Mouse (Mus musculus): ENCODE measurements around the gene Twist2. TPM values are rescaled to one million over a fixed set of nuclear protein-coding genes. Genes with fewer than 3 reads are reported as not detected.

Twist2 gene
- polyA plus RNA-seq, 1 experiment from 2014 or later: 65.0 TPM

DNA sequence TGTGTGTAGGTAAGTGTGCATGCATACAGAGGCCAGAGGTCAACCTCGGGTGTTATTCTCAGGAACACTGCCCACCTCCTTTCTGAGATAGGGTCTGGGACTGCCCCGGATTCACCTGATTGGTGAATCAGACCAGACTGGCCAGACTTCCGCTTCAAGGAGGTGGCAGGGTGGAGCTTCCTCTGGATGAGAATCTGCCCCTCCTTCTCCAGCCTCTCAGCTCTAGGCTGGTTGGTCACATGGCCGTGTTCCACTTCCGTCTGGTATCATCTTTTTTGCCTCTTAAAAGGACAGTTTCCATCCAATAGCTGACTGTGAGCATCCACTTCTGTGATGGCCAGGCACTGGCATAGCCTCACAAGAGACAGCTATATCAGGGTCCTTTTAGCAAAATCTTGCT, 24.3 kb upstream of the Twist2 start:
- Histone ChIP-seq H3K4me2 (replicated peaks) (no peak overlapping the region), H3K9ac (no peak overlapping the region), H3K27me3 (no peaks in the 10 kb centered on the region; the same call in 1 of the 2 replicates), H3K9me3 (no peaks in the 10 kb centered on the region), H3K4me1 (0 out of 2 replicates have a peak, but pooled peaks cover 4% of the 10 kb centered on the region), H3K27ac (no peak overlapping the region), H3K36me3 (no peaks in the 10 kb centered on the region), H3K4me3 (no peak overlapping the region)
- 72% methylated on average over 5 of the region's 5 CpGs for WGBS
- no peak for ATAC-seq (ENCODE audit: insufficient number of reproducible peaks, insufficient read depth, low FRiP score, low TSS enrichment)

DNA sequence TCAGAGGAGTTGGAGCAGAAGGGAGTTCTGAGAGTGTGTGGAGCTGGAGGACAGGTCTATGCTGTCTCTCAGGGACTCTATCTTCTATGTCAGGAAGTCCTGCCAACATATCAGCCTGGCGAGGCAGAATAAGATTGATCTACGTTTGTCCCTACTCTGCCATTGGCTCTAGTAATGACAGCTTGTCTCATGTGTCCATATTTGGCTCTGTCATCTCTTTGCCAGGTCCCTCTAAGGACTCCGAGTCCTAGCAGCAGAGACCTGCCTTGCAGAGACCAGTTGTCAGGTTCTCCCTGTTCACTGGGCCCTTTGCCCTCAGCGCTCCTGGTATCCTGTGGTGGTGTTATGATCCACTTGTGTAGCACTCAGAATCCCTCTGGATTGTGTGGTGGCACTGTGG, 21.4 kb upstream of the Twist2 start:
- no peak for ATAC-seq (ENCODE audit: insufficient number of reproducible peaks, insufficient read depth, low FRiP score, low TSS enrichment)
- Histone ChIP-seq H3K27me3 (no peaks in the 10 kb centered on the region; the same call in 1 of the 2 replicates), H3K9ac (no peak overlapping the region), H3K27ac (no peak overlapping the region), H3K4me3 (no peak overlapping the region), H3K4me2 (replicated peaks) (no peak overlapping the region), H3K36me3 (no peaks in the 10 kb centered on the region), H3K9me3 (no peaks in the 10 kb centered on the region), H3K4me1 (no peaks in the 10 kb centered on the region)
- WGBS: 82% methylated on average over 4 of the region's 4 CpGs

DNA sequence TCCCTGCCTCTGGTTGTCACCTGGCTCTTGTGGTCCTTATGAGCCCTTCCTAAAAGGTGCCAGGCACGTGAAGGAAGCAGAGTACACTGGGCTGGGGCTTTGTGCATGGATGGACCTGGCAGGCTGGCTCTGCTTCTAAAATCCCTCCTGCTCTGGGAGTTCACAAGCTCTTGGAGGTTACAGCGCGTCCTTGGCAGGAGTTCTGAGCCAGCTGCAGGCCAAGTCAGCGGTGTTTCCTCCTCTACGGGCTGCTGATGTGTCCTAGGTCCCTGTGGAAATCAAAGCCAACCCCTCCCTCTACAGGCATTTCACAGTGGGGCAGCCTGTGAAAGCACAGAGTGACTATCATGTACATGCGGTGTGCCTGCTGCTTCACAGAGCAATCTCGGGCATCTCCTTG, 20.1 kb upstream of the Twist2 start:
- WGBS: 80% methylated on average over 7 of the region's 7 CpGs
- H3K4me3 ChIP-seq: no peak overlapping the region
- no peak overlapping the region for H3K27ac ChIP-seq
- H3K36me3 ChIP-seq: no peaks in the 10 kb centered on the region
- H3K4me2 ChIP-seq (replicated peaks): no peak overlapping the region
- no peaks in the 10 kb centered on the region for H3K9me3 ChIP-seq
- H3K4me1 ChIP-seq: no peaks in the 10 kb centered on the region
- no peak for ATAC-seq (ENCODE audit: insufficient number of reproducible peaks, insufficient read depth, low FRiP score, low TSS enrichment)
- no peaks in the 10 kb centered on the region; the same call in 1 of the 2 replicates for H3K27me3 ChIP-seq
- no peak overlapping the region for H3K9ac ChIP-seq

DNA sequence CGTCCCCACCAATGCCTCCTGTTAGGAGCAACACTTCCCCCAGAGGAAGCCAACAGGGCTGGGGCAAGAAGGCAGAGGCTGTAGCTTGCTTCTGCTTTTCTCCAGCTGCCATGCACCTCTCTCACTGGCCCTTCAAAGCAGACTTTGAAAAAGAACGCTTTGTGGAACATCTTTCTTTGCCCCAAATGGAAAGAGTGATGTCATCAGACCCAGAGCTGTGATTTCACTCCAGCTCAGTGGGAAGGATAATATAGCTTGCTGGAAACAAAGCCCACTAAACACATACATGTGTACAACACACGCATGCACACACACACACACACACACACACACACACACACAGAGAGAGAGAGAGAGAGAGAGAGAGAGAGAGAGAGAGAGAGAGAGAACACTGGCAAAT, 17.1 kb upstream of the Twist2 start:
- H3K4me3 ChIP-seq: no peak overlapping the region
- no peak overlapping the region for H3K9ac ChIP-seq
- H3K36me3 ChIP-seq: no peaks in the 10 kb centered on the region
- no peak overlapping the region for H3K4me2 ChIP-seq (replicated peaks)
- H3K27me3 ChIP-seq: no peaks in the 10 kb centered on the region; the same call in 1 of the 2 replicates
- H3K9me3 ChIP-seq: no peaks in the 10 kb centered on the region
- H3K4me1 ChIP-seq: no peaks in the 10 kb centered on the region
- no peak for ATAC-seq (ENCODE audit: insufficient number of reproducible peaks, insufficient read depth, low FRiP score, low TSS enrichment)
- H3K27ac ChIP-seq: no peak overlapping the region
- WGBS: 79% methylated on average over 3 of the region's 3 CpGs

DNA sequence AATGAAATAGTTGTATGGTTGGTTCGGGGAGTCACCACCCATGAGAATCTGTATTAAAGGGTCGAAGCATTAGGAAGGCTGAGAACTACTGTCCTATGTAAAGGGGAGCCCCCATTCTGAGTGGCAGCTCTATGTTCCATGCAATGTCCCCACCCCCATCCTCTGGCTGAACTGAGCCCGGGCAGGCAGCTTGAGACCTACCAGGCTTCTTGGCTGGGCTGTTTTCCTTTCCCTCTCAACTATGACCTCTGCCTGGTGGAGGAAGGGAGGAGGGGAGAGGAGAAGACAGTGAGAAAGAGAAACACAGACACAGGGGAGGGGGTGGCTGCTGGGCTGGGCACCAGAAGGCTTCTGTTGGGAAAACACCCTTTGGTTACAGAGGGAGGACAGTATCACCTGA, 1.9 kb upstream of the Twist2 start:
- no peak overlapping the region for H3K9ac ChIP-seq
- no peaks in the 10 kb centered on the region for H3K36me3 ChIP-seq
- H3K27ac ChIP-seq: no peak overlapping the region
- H3K4me1 ChIP-seq: peaks cover 27% of the 10 kb centered on the region
- ATAC-seq (ENCODE audit: insufficient number of reproducible peaks, insufficient read depth, low FRiP score, low TSS enrichment): no peak; the same call in 1 of the 2 replicates
- H3K9me3 ChIP-seq: no peaks in the 10 kb centered on the region
- no peak overlapping the region for H3K4me3 ChIP-seq
- peak overlapping the region; percentile 88 for H3K4me2 ChIP-seq (replicated peaks)
- WGBS: 50% methylated on average over 3 of the region's 3 CpGs
- H3K27me3 ChIP-seq: peaks cover 34% of the 10 kb centered on the region

DNA sequence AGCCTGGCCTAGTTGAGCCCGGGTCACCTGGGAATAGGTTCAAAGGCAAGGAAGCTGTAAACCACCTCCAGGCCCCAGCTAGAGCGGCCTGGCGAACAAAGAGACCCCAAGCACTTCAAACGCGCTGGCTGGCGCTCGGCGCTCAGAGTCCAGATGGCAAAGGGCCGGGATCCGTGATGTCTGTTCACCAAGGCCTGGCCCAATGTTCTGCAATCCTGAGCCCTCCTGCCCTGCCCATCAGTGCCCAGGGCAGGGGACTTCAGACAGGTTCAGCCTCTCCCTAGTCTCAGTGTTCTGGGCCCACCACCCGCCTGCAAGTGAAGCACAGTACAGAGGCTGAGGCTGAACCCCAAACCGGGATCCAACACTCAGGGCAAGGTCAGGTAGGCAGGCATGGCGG, 913 bp upstream of the Twist2 start:
- 18% methylated on average over 13 of the region's 13 CpGs for WGBS
- Histone ChIP-seq H3K9ac (peak overlapping the region; percentile 72), H3K4me1 (peaks cover 29% of the 10 kb centered on the region), H3K4me3 (peak overlapping the region; percentile 59), H3K9me3 (no peaks in the 10 kb centered on the region), H3K27ac (peak overlapping the region; percentile 96), H3K27me3 (peaks cover 34% of the 10 kb centered on the region), H3K36me3 (no peaks in the 10 kb centered on the region), H3K4me2 (replicated peaks) (peak overlapping the region; percentile 88)
- ATAC-seq (ENCODE audit: insufficient number of reproducible peaks, insufficient read depth, low FRiP score, low TSS enrichment): no peak

DNA sequence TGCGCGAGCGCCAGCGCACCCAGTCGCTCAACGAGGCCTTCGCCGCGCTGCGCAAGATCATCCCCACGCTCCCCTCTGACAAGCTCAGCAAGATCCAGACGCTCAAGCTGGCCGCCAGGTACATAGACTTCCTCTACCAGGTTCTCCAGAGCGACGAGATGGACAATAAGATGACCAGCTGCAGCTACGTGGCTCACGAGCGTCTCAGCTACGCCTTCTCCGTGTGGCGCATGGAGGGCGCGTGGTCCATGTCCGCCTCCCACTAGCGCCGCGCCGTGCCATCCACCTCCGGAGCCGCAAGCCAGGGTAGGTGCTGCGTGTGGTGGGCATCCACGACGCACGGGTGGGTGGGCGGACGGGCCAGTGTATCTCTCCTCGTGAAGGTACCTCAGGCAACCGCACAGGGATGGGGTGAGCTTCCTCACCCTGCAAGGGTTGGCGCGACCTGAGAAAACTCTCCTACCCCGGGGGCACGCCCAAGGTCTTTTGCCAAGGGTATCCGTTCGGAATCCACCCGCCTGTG, 644 bp downstream of the Twist2 start:
- peak overlapping the region; percentile 59 for H3K4me3 ChIP-seq
- H3K9me3 ChIP-seq: no peaks in the 10 kb centered on the region
- peak overlapping the region; percentile 96 for H3K27ac ChIP-seq
- H3K36me3 ChIP-seq: no peaks in the 10 kb centered on the region
- peak overlapping the region; percentile 88 for H3K4me2 ChIP-seq (replicated peaks)
- H3K27me3 ChIP-seq: peaks cover 34% of the 10 kb centered on the region
- 1% methylated on average over 45 of the region's 45 CpGs for WGBS
- H3K9ac ChIP-seq: peak overlapping the region; percentile 72
- peaks cover 33% of the 10 kb centered on the region for H3K4me1 ChIP-seq
- ATAC-seq (ENCODE audit: insufficient number of reproducible peaks, insufficient read depth, low FRiP score, low TSS enrichment): 0 out of 2 replicates have a peak, but pooled peaks have one; percentile 23

DNA sequence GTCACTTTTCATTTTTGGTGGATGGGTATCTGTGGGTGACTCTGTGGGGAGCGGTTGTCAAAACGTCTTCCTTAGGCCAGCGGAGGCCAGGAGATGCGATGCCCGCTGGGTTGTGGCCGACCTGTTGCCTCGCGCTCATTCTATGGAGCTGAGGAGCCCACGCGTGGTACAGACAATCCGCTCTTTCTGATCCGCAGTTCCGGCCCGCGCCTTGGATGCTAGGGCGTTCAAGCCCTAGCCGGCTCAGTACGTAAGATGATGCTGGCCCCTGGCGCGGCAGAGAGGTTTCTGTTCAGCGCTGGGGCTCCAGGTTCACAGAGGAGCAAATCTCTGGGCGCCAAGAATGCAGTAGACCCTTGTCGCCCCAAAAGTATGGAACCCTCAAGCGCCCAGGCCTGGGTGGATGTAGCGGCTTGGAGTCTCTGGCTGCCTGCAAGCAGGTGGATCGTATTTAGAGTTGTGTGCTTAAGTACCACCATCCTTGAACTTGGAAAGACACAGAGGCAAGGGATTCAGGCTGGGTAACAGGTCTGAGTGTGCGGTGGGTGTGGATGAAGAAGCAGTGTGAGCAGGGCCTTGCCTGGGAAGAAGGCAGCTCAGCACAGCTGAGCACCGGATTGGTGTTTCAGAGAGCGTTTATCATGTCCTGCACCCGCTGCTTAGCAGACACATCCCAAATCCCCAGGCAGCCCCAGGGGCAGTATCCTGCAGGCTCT, 1.3 kb downstream of the Twist2 start:
- no peak for ATAC-seq (ENCODE audit: insufficient number of reproducible peaks, insufficient read depth, low FRiP score, low TSS enrichment)
- Histone ChIP-seq H3K9ac (peak overlapping the region; percentile 72), H3K4me3 (peak overlapping the region; percentile 59), H3K36me3 (no peaks in the 10 kb centered on the region), H3K27me3 (peaks cover 34% of the 10 kb centered on the region), H3K9me3 (no peaks in the 10 kb centered on the region), H3K4me2 (replicated peaks) (peak overlapping the region; percentile 88), H3K4me1 (peaks cover 35% of the 10 kb centered on the region), H3K27ac (peak overlapping the region; percentile 96)
- 5% methylated on average over 30 of the region's 30 CpGs for WGBS

DNA sequence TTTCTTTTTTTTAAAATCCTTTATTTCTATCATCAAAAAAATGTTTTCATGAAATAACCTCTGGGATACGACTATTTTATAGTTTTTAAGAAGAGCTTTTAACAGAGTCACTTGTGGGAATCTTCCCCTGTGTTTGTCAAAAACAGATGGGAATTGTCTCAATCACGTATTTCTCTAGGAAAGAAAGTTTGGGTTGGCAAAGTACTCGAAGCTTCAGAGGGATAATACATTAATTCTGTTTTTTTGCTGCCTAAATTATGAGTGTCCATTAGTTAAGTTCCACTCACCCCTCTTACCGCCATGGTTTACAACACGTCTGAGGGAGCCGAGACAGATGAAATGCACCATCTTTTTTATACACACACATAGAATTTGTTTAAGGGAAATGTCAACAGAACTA, 2.2 kb downstream of the Twist2 start:
- Histone ChIP-seq H3K4me2 (replicated peaks) (peak overlapping the region; percentile 88), H3K36me3 (no peaks in the 10 kb centered on the region), H3K27ac (no peak overlapping the region), H3K4me3 (peak overlapping the region; percentile 36), H3K9ac (no peak overlapping the region), H3K27me3 (peaks cover 34% of the 10 kb centered on the region), H3K9me3 (no peaks in the 10 kb centered on the region), H3K4me1 (peaks cover 35% of the 10 kb centered on the region)
- ATAC-seq (ENCODE audit: insufficient number of reproducible peaks, insufficient read depth, low FRiP score, low TSS enrichment): no peak
- 37% methylated on average over 6 of the region's 6 CpGs for WGBS

DNA sequence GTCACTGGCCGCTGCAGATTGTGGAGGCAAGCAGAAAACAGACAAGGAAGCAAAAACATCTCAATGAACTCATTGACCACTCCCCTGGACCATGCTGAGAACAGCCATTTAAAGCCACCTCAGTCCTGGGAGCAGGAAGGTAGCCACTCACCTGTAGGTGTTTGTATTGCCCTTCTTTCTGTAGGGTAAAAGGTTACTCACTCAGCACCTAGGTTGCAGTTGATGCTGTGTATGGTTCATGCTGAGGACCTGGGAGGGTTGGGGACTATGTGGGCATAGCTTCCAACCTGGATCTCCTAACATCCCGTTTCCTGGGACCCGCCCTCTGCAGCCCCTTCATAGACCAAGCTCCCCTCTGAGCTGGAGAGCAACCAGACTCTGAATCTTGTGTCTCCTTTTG, 14.8 kb downstream of the Twist2 start:
- Histone ChIP-seq H3K4me2 (replicated peaks) (no peak overlapping the region), H3K36me3 (peaks cover 2% of the 10 kb centered on the region; the same call in 1 of the 2 replicates), H3K27ac (no peak overlapping the region), H3K4me3 (no peak overlapping the region), H3K9ac (no peak overlapping the region), H3K9me3 (no peaks in the 10 kb centered on the region), H3K27me3 (no peaks in the 10 kb centered on the region), H3K4me1 (peaks cover 15% of the 10 kb centered on the region)
- no peak for ATAC-seq (ENCODE audit: insufficient number of reproducible peaks, insufficient read depth, low FRiP score, low TSS enrichment)
- WGBS: 74% methylated on average over 3 of the region's 3 CpGs

DNA sequence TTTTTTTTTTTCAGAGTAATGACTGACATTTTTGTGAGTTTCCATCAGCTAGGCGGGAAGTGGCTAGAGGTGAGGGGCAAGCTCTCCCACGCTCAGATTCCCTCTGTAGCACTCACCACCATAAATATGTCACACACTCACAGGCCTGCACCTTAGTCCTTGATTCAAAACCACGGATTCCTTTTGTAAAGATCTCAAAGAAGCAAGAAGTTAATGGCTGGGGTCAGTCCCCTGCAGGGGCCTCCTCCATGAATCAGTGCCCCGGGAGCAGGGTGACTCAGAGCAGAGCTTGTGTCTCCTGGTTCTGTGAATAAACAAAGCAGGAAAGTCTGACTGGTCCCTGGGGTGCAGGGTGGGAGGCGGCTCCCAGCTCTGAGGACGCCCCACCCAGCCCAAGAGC, 15.3 kb downstream of the Twist2 start:
- Histone ChIP-seq H3K9me3 (no peaks in the 10 kb centered on the region), H3K4me3 (no peak overlapping the region), H3K4me2 (replicated peaks) (no peak overlapping the region), H3K4me1 (peaks cover 15% of the 10 kb centered on the region), H3K27me3 (no peaks in the 10 kb centered on the region), H3K36me3 (peaks cover 2% of the 10 kb centered on the region; the same call in 1 of the 2 replicates), H3K9ac (no peak overlapping the region), H3K27ac (no peak overlapping the region)
- WGBS: 48% methylated on average over 6 of the region's 6 CpGs
- ATAC-seq (ENCODE audit: insufficient number of reproducible peaks, insufficient read depth, low FRiP score, low TSS enrichment): no peak

DNA sequence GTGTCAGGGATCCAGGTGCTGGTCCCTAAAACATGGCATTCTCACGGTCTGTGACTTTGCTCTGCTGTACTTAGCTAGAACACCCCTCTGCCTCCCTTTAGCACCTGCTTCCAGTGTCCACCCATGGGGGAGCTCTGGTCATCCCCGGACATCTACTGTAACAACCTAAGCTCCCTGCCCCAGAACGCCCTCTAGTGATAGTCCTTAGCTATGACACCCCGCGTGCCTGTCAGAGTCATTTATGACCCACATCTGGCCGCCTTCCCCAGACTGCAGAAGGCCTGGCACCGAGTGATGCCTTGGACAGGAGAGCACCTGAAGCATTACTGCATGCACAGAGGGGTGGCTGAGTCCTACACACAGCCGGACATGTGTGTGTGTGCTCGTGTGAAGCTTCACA, 18.0 kb downstream of the Twist2 start:
- Histone ChIP-seq H3K9ac (no peak overlapping the region), H3K27ac (no peak overlapping the region), H3K9me3 (no peaks in the 10 kb centered on the region), H3K27me3 (no peaks in the 10 kb centered on the region), H3K36me3 (peaks cover 2% of the 10 kb centered on the region; the same call in 1 of the 2 replicates), H3K4me1 (peaks cover 21% of the 10 kb centered on the region), H3K4me2 (replicated peaks) (no peak overlapping the region), H3K4me3 (no peak overlapping the region)
- no peak for ATAC-seq (ENCODE audit: insufficient number of reproducible peaks, insufficient read depth, low FRiP score, low TSS enrichment)
- WGBS: 57% methylated on average over 9 of the region's 9 CpGs

Measured in embryonic facial prominence, embryonic 12.5 days (tissue).